Mouse (Mus musculus) thymus, postnatal 4 days (tissue): ENCODE measurements at regions not wholly inside any gene's neighbourhood (a gene's known extent, or its start where the extent isn't known, plus 50 kb on each side); places are given as distances from the start of the nearest gene placed in this dataset.
A peak's percentile ranks its signal among the peaks of the same experiment; 100 is the strongest.

ENCODE experiments used
- DNase-seq: peaks from one replicate; pipeline ENCODE4 v3.0.0; 2021

DNA sequence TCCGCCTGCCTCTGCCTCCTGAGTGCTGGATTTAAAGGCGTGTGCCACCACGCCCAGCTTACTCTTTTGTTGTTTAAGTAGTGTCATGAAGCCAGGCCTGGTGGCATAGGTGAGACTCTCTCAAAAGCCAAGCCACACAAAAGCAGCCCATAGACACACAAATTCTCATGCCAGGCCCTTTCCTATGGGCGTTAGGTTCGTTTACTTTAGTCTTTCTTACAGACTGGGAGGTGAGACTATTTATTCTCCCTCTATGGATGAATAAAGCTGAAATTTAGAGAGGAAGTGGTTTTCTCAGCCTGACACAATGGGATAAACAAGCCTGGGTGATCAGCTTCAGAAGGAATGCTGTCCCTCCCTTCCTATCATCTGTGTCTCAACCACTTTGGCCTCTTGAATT lies 243.0 kb downstream of the Gm45692 start:
- no peak for DNase-seq

DNA sequence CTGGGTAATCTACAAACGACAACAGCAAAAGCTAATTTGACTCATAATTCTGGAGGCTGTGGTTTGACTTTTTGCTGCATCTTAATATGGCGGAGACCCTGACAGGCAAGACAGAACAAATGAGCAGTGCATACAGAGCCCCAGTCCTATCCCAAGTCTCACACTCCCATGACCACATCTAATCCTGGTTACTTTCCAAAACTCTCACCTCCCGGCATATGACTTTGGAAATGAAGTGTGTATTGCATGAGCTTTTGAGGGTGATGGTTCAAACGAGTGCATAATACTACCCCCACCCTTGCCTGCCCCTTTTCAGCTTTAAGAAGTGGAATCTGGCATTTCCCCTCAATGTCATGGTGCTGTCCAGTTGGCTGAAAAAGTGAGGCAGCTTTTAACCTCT lies 244.3 kb downstream of the Gm45692 start:
- no peak for DNase-seq

DNA sequence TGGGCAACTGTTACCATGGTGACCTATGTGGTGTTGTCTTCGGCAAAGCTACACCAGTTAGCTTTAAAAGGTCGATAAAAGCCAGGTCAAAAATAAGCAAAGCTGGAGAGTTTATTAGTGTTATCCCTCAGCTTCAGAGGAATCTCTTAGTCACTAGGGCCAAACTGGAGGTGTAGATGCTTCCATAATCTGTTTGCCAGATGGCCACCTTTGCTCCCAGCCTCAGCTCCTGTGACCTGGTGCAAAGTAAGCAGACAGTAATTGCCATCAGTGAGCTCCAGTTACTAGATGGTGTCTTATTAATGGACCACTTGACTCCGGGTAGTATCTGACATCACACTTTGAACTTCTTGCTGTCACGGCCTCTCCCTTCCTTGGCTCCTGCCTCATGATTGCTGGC lies 245.3 kb downstream of the Gm45692 start:
- no peak for DNase-seq

- DNase-seq: peak; percentile 65
Observed at GRCm38 (mm10) chr8:26380668-26381067, 261.3 kb downstream of the Gm45692 start.

- DNase-seq: no peak
Observed at GRCm38 (mm10) chr8:26382426-26382825, 263.1 kb downstream of the Gm45692 start.

DNA sequence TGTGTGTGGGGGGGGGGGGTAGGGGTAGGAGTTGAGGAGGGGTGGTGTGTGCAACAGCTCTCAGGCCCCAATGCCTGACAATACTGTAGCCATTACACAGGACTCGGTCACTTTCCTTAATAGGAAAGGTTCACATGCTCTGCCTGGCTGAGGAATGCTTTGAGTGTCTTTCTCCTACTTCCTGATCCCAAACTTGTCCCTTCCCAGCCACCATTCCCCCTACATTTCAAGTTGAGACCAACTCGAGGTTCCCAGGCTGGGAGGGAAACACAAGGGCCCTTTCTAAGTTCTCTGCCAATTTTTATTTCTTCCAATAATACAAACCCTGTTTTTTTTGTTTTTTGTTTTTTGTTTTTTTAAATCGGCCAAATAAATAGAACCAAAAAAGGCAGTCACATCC lies 264.6 kb downstream of the Gm45692 start:
- no peak for DNase-seq

GRCm38 (mm10) chr8:26384305-26384993 lies 265.1 kb downstream of the Gm45692 start:
- DNase-seq: no peak

DNA sequence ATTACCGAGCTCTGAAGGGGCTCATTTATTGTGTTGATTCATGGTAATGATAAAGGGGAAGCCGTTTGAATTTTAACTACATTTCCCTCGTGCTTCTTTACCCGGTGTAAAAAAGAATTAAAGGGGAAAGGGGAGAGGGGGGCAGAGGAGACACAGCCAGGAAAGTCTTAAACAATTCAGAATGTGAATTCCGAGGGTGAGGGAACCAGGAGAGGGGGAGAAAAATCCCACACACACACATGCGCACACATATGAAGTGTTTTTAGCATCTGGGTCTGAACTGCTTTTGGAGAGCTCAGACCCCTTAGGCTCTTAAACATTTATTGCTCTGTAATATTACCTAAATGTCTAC lies 265.6 kb downstream of the Gm45692 start:
- no peak for DNase-seq

DNA sequence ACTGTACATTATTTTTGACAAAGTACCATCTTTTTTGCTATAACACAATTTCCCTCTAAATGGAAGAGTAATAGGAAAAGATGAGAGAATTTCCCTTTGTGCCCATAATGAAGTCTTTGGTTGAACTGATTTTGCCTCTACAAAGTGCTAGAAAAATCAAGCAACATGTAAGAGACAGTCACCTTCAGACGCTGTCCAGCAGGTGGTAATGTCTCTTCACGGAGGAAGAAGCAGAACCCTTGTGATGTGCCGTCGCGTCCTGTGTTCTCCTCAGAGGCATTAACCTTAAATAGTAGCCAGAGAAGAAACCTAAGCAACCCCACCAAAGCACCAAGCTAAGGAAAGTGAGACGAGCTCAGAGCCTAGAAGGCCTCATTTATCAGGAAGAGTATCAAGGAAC lies 275.7 kb downstream of the Gm45692 start:
- no peak for DNase-seq

- DNase-seq: no peak
Observed at GRCm38 (mm10) chr8:26420002-26420401, 300.7 kb downstream of the Gm45692 start.

- no peak for DNase-seq
Observed at GRCm38 (mm10) chr8:26420536-26420935, 301.2 kb downstream of the Gm45692 start.

GRCm38 (mm10) chr8:26427311-26427710 lies 308.0 kb downstream of the Gm45692 start:
- DNase-seq: no peak

DNA sequence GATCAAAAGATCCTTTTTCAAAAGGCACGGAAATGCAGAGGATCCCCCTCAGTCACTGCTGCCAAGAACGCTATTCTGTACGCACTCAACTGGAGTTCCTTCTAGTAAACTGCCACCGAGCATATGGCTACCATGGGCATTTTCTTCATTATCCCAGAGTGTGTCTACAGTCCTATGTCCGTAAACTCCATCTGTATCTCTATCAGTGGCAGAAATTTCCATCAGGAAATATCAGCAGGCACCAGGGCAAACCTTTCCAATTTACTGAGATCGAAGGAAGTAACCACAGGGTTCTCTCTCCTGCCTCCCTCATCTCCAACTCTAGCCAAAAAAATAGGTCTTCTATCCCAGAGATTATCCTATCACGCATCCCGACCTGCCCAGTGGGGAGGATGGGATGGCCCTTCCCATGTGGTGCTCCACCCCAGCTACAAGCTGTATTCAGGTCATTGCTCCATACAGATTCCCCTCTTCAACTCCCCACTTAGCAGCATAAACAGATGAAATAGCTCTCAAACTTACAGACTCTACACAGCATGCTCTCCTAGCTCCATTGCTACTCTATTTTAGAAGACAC lies 310.5 kb downstream of the Gm45692 start:
- DNase-seq: no peak

DNA sequence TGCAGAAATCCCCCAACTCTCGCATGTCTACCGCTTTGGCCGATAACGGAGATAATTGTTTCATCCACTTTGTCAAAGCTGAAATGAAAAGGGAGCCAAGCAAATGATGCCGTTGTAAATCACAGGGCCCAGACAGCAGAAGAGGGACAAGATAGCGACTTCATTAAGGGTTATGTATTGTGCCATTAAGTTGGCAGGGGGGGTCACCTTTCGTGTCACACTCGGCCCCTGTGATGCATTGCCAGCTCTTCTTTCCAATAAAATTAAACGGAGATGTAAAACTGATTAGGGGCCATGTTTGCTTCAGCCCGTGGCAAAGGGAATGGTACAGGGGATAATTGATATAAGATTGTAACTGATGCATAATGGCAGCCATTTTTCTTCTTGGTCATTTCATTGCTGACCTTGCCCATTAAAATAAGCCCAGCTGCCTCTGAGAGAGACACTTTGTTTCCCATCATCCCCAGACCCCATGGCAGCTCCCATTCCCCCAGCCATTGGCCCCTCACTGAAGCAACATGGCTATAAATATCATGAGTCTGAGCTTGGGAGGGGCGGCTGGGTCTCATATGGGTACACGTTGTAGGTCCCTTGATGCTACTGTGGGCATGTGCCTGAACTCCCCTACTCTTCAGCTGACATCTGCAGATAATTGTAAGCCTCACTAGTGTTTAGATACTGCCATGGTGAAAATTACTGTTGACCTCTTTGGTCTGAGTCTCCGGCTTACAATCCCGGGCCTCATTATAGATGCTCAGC lies 313.0 kb downstream of the Gm45692 start:
- no peak for DNase-seq

DNA sequence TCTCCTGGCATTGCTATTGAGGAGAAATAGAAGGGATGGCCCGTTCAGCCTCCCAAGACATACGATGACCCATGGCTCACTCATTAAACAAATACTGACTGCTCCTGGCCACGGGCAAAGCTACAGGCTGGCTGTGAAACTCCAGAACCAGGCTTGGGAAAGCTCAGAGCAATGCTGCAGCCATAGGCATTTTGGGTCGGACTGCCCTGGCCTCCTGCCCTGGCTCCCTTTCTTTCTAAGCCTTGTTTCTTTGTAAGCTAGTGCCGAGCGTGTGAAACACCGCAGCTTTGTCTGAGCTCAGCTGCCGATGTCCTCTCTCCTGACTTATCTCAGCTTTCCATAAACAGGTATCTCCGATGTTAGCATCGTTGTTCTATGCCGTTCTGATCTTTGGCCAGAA lies 316.9 kb downstream of the Gm45692 start:
- no peak for DNase-seq

- no peak for DNase-seq
Observed at GRCm38 (mm10) chr8:26437571-26437970, 318.2 kb downstream of the Gm45692 start.

GRCm38 (mm10) chr8:26438246-26438862 lies 319.0 kb downstream of the Gm45692 start:
- DNase-seq: no peak

GRCm38 (mm10) chr8:26438877-26439276 lies 319.5 kb downstream of the Gm45692 start:
- no peak for DNase-seq

DNA sequence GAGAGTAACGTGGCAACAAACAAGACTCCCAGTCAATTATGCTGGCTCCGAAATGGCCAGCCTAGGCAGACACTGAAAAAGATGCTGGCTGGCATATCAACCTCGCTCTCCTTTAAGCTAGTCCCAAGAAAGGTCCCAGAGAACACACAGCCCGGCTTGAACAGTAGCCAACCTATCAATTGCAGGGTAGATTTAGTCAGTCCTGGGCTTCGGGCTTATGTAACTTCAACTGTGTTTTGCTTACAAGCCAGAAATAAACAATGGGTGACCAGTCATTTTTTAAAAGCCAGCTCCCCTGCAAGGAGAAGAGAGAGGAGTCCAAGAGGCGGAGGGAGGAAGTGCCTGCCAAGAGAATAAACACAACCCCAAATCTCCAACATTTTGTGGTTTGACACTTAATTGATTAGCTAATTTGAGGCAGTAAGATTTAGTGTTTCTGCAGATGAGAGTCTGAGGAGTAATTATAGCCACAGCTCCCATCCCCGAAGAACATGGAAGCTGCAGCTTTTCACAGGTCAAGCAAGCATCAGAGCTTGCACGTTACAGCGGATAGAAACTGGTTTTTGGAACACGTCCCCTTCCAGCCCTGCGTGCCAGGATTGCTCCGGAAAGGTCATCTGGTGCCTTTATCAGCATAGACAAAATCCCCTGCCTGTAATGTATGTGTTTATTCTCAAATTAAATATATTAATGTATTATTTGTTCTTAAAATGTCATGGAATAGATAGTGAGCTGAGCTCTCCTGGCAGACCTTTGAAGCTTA lies 322.1 kb downstream of the Gm45692 start:
- no peak for DNase-seq

GRCm38 (mm10) chr8:26443041-26443440 lies 323.7 kb downstream of the Gm45692 start:
- DNase-seq: peak; percentile 78

GRCm38 (mm10) chr8:26443735-26444134 lies 324.4 kb downstream of the Gm45692 start:
- no peak for DNase-seq

- no peak for DNase-seq
Observed at GRCm38 (mm10) chr8:26445991-26446390, 326.7 kb downstream of the Gm45692 start.
